Mouse (Mus musculus) embryonic fibroblast, embryonic 13.5 days (primary cell): ENCODE results near the gene Dao.

Experiments used
- CTCF ChIP-seq: IDR thresholded peaks from 2 replicates; pipeline ENCODE4 v1.5.1; 2011; ENCODE audit warnings: mild to moderate bottlenecking, control low read depth, low read length, moderate library complexity, borderline replicate concordance; ENCODE audit not compliant: insufficient read depth
- POLR2A ChIP-seq: IDR thresholded peaks from 2 replicates; pipeline ENCODE4 v1.6.1; 2011; ENCODE audit warnings: low read depth, mild to moderate bottlenecking, control low read depth, low read length, moderate library complexity

- TF ChIP-seq CTCF (no peak), POLR2A (no peak)
Observed at GRCm38 (mm10) chr5:113971434-113971960, 32.0 kb upstream of the Dao start.
